Mouse (Mus musculus): Measurements from ENCODE around the gene Ccm2l.

- TF ChIP-seq CTCF (IDR thresholded peaks at IDR 0.05; ENCODE audit: insufficient read depth, low read depth, low read length): no peak
- no peak for TF ChIP-seq POLR2A (IDR thresholded peaks at IDR 0.05; ENCODE audit: insufficient read depth, low read depth, low read length)
Observed at GRCm38 (mm10) chr2:153033545-153034230, 32.1 kb upstream of the Ccm2l start.

All from olfactory bulb, adult 2 months (tissue).